Mouse (Mus musculus) gastrocnemius, postnatal 25 days (tissue): ENCODE measurements around the gene Chst14. TPM values are rescaled to one million over a fixed set of nuclear protein-coding genes. Genes with fewer than 3 reads are reported as not detected.

Source experiments
- DNase-seq: peaks from one replicate; pipeline ENCODE4 v3.0.0; 2022
- total RNA-seq, 2 experiments: library from RNA; stranded (reverse); gene quantifications; 1 replicate in 1 of 2; 2 replicates in 1 of 2; pipeline ENCODE4 v1.2.3; 2021

The Chst14 gene
- total RNA-seq, 2 experiments from 2014 or later: 2.8 TPM

DNA sequence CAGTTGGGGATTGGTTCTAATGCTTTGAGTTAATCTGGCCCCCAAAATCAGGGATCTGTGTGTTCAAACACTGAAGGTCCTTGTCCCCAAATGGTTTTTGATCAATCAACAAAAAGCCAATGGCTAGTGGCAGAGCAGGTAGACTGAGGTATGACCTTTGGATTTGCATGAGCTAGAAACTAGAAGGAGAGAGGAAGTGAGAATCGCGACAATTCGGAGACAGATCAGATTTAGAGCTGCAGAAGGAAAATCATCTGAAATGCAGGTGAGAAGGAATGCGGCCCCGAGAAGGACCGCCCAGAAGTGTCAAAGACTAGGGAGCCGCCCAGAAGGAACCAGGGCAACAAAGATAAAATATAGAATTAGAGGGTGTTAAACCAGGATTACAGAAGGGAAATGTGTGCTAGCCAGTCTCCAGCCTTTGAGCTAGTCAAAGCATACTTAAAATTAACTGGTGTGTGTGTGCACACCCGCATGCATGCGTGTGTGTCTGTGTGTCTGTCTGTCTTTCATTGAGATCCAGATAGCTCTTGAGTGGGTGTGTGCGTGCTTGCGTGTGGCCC lies 43.4 kb downstream of the Chst14 start:
- no peak for DNase-seq

GRCm38 (mm10) chr2:118972048-118972447 lies 45.8 kb downstream of the Chst14 start:
- DNase-seq: no peak

GRCm38 (mm10) chr2:118972687-118973376 lies 46.5 kb downstream of the Chst14 start:
- DNase-seq: peak; percentile 80

GRCm38 (mm10) chr2:118975855-118976254 lies 49.6 kb downstream of the Chst14 start:
- no peak for DNase-seq

DNA sequence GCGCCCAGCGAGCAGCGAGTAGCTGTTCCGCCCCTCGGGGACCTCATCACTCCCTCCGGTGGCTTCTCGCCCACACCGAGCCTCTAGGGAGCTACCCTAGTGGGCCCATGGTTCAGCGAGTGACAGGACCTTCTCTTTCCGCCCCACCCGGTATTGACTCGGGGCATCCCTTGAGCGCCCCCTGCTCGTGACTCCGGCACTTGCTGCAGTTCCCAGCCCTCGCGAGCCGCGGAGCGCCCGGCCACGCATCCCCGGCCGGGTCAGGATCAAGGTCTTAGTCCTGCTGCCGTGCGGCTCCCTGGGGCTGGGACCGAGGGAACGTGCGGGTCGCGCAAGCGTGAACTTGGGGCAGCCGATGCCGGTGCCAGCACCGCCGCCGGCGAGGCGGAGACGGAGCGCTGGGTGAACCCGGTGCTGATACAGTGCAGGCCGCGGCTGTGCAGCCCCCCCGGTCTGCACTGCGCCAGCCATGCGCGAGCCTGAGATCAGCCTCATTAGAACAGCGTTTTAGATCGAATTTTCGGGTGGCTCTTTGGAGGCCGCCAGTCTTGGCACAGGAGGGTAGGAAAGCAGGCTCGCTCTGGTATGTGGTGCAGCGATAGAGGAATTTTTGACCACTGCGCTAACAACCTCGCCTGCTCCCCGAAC lies 50.1 kb downstream of the Chst14 start:
- DNase-seq: peak; percentile 81

DNA sequence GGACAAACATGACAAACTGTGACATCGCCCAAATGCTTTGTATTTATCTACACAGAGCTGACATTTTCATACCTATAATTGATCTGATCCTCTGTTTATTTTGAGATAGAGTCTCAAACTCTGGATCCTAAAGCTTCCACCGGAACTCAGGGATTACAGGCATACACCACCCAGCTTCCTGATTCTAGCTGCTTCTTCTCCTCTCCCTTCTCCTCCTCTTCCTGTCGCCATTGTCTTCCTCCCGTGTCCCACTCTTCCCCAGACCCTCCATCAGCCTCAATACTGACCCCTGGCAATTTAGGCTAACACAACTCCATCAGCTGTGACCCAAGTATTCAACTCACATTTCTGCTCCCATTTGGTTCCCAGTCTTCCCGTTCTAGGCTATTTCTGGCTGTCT lies 50.6 kb downstream of the Chst14 start:
- DNase-seq: no peak

GRCm38 (mm10) chr2:118978064-118978463 lies 51.8 kb downstream of the Chst14 start:
- no peak for DNase-seq

Other genes starting within 250 kb of the Chst14 start
- not detected for gene Ankrd63, start 222.5 kb upstream of the Chst14 start, total RNA-seq
- under 1 TPM; 0.15 to 0.16 TPM for gene Plcb2, start 198.1 kb upstream of the Chst14 start, total RNA-seq
- 1 to 10 TPM; 3.6 to 4.9 TPM for gene Inafm2, start 180.7 kb upstream of the Chst14 start, total RNA-seq
- 10 to 100 TPM; 11.8 to 13.0 TPM for gene Ccdc9b, start 163.8 kb upstream of the Chst14 start, total RNA-seq
- not detected for gene Phgr1, start 153.7 kb upstream of the Chst14 start, total RNA-seq
- gene Disp2, start 146.8 kb upstream of the Chst14 start, total RNA-seq: not detected
- 1 to 10 TPM in 1 of 2 experiments, under 1 TPM in 1; 0.92 to 1.3 TPM for gene Knstrn, start 112.5 kb upstream of the Chst14 start, total RNA-seq
- gene Ivd, start 64.5 kb upstream of the Chst14 start, total RNA-seq: 100 to 1,000 TPM; 121 to 136 TPM
- gene Bahd1, start 26.1 kb upstream of the Chst14 start, total RNA-seq: 1 to 10 TPM; 4.2 TPM
- 1 to 10 TPM; 3.7 to 4.8 TPM for gene Ccdc32, start 102.9 kb downstream of the Chst14 start, total RNA-seq
- gene Rpusd2, start 108.3 kb downstream of the Chst14 start, total RNA-seq: 1 to 10 TPM; 2.4 to 2.5 TPM
- under 1 TPM; 0.28 to 0.88 TPM for gene Knl1, start 120.6 kb downstream of the Chst14 start, total RNA-seq
- gene Rad51, start 186.3 kb downstream of the Chst14 start, total RNA-seq: 1 to 10 TPM in 1 of 2 experiments, under 1 TPM in 1; 0.78 to 1.2 TPM
- gene Rmdn3, start 230.5 kb downstream of the Chst14 start, total RNA-seq: 1 to 10 TPM; 5.7 to 9.2 TPM
- not detected for gene Gchfr, start 241.3 kb downstream of the Chst14 start, total RNA-seq
- not detected for gene Gm14137, start 248.0 kb downstream of the Chst14 start, total RNA-seq